Mouse (Mus musculus): ENCODE results near the gene Sox6.

DNA sequence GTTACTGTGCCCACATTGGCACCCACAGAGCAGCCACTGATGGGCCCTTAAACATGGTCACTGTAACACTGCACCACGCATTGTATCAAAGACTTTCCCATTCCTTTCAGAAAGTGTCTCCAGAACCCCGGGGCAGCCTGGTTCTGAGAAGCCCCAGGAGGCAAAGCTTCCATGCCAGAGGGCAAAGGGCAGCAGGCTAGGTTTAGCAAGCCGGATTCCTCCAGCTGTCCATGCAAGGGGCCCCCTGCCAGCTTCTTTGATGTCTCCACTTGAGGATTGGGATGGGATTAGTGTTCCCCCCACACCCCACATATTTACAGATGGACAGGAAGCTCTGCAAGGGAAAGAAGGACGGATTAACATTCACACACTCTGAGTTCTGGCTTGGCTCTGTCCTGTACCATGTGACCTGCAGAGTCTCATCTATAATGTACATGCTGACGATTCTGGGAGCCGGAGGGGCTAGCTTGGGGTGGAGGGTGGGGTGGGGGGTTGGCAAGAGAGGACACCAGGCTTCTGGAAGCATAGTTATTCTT, 592.0 kb downstream of the Sox6 start:
- no peak for TF ChIP-seq CTCF (conservative IDR thresholded peaks at IDR 0.05; ENCODE audit: low read length)
- TF ChIP-seq NANOG (IDR thresholded peaks at IDR 0.05; ENCODE audit: borderline replicate concordance, low read length), result no peak
